Mouse (Mus musculus) CH12.LX (cell line): ENCODE measurements around the gene Selenos.

Source experiments
- CHD2 ChIP-seq: IDR thresholded peaks from 2 replicates; pipeline ENCODE4 v1.6.1; 2011; ENCODE audit warnings: low read length, improper control_type of control experiment
- CTCF ChIP-seq, 2 experiments: IDR thresholded peaks in 1 of 2; conservative IDR thresholded peaks in 1 of 2; 2 replicates each; pipeline ENCODE4 v1.5.1; 2011 to 2012; ENCODE audit warnings: low read depth in 2 of 2, low read length in 2 of 2, improper control_type of control experiment in 1 of 2, inconsistent platforms in 1 of 2, mild to moderate bottlenecking in 1 of 2, moderate library complexity in 1 of 2
- ELF1 ChIP-seq: IDR thresholded peaks from 2 replicates; pipeline ENCODE4 v1.6.1; 2014; ENCODE audit warnings: low read depth, mild to moderate bottlenecking, inconsistent platforms, low read length, improper control_type of control experiment
- EP300 ChIP-seq: IDR thresholded peaks from 2 replicates; pipeline ENCODE4 v1.6.1; 2011; ENCODE audit warnings: low read length, improper control_type of control experiment
- NELFE ChIP-seq: IDR thresholded peaks from 2 replicates; pipeline ENCODE4 v1.6.1; 2011; ENCODE audit warnings: low read depth, low read length, improper control_type of control experiment
- POLR2A ChIP-seq: IDR thresholded peaks from 2 replicates; pipeline ENCODE4 v1.6.1; 2011; ENCODE audit warnings: low read depth, mild to moderate bottlenecking, improper control_type of control experiment, low read length
- RAD21 ChIP-seq: IDR thresholded peaks from 2 replicates; pipeline ENCODE4 v1.6.1; 2011; ENCODE audit warnings: low read depth, mild to moderate bottlenecking, low read length, improper control_type of control experiment, moderate library complexity
- RCOR1 ChIP-seq: conservative IDR thresholded peaks from 2 replicates; pipeline ENCODE4 v1.6.1; 2012; ENCODE audit warnings: low read depth, mild to moderate bottlenecking, inconsistent platforms, low read length, improper control_type of control experiment
- ZC3H11A ChIP-seq: IDR thresholded peaks from 2 replicates; pipeline ENCODE4 v1.6.1; 2012; ENCODE audit warnings: low read depth, mild to moderate bottlenecking, inconsistent platforms, low read length, improper control_type of control experiment
- ZKSCAN1 ChIP-seq: IDR thresholded peaks from 2 replicates; pipeline ENCODE4 v1.6.1; 2012; ENCODE audit warnings: low read depth, inconsistent platforms, low read length, improper control_type of control experiment, borderline replicate concordance

GRCm38 (mm10) chr7:66127951-66128645 lies 48.6 kb downstream of the Selenos start:
- TF ChIP-seq NELFE (no peak), POLR2A (no peak), CTCF (conservative IDR thresholded peaks at IDR 0.05 in 1 of 2, IDR thresholded peaks at IDR 0.05 in 1 of 2; ENCODE audit: low read depth in 2 of 2, low read length in 2 of 2) (no peak), RCOR1 (no peak), EP300 (no peak), ZC3H11A (no peak), ELF1 (no peak), ZKSCAN1 (no peak), RAD21 (no peak), CHD2 (no peak)
